Mouse (Mus musculus) neural tube, embryonic 10.5 days (tissue): Measurements from ENCODE around the gene Asb17.

Experiments
- DNase-seq: peaks from one replicate; pipeline ENCODE4 v3.0.0-alpha.2; 2017; ENCODE audit warnings: low spot score; ENCODE audit errors: extremely low spot score

Asb17 gene

DNA sequence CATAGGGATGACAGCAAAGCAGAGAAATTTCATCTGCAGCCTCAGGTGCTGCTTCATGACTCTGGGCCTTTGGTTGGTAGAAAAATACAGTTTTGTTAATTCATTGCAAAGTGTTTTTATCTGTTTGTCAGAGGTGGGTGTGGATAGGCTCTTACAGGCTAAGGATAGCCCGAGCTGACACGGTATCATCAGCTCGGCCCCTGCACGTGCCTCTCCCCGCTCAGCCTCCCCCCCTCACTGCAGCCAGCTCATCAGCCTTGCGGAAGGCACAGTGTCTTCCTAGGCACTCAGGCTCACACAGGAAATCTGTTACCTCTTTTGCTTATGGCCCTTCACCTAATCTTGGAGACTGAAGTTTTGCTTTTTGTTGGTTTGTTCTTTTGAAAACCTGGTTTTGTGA lies 44.1 kb downstream of the Asb17 start:
- no peak for DNase-seq

DNA sequence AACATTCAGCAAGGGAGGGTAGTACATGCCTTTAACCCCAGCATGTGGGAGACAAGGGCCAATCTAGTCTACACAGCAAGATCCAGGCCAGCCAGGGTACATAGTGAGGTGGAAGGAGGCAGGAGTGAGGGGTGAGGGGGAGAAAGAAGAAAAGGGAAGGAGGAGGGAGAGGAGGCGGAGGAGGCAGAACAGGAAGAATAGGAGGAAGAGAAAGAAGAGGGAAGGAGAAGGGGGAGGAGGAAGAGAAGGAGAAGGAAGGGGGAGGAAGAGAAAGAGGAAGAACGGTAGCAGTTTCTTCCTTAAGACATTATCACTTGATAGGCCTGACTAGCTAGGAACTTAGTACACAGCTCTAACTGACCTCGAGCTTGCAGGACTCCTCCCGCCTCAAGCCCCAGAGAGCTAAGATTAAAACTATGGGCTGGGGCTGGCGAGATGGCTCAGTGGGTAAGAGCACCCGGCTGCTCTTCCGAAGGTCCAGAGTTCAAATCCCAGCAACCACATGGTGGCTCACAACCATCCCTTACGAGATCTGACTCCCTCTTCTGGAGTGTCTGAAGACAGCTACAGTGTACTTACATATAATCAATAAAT lies 45.3 kb downstream of the Asb17 start:
- DNase-seq, result no peak

DNA sequence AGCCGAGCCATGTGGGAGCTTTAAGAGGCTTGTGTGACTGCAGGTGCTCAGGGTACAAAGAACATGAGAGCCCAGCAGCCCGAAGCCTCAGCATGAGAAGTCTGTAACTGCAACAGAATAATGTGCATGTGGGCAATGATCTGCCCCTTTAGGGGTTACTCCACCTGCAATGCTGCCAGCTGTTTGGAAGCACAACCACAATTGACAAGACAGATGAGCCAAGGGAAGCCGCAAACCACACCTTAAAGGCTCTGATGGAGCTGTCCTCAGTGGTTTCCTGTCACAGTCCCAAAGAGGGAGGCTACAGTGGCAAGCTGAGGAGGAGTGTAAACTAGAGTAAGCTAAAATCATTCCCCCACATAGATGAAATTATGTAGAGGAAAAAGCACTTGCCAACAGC lies 51.4 kb downstream of the Asb17 start:
- DNase-seq, result no peak

DNA sequence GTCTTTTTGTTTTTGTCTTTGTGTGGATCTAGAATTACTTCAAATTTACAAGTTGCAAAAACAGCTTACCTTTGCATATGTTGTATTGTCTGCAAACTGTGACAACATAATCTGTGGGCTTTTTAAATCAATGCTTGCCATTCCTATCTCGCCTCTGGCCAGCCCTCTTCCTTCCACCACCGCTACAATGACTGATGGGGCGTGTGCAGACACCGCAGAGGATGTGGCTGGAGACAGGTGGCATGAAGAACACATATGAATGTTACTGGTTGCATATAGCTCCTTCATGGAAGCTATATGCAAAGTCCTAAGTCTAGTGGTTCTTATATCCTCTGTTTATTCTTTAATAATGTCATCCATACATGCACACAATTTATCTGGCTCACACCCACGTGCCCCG lies 53.2 kb downstream of the Asb17 start:
- no peak for DNase-seq

DNA sequence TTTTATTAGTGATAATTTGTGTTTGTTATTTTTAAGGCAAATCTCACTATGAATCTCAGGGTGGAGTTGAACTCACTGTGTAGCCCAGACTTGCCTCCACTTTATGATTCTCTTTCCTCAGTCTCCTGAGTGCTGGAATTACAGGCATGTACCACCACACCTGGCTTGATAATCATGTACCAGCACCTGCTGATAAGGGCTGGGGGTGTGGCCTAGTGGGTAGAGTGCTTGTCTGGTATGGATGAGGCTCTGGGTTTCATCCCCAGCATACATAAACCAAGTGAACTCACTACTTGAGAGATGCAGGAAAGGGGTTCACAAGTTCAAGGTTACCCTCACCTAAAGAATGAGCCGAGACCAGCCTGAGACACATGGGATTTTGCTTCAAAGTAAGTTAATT lies 57.9 kb downstream of the Asb17 start:
- no peak for DNase-seq

DNA sequence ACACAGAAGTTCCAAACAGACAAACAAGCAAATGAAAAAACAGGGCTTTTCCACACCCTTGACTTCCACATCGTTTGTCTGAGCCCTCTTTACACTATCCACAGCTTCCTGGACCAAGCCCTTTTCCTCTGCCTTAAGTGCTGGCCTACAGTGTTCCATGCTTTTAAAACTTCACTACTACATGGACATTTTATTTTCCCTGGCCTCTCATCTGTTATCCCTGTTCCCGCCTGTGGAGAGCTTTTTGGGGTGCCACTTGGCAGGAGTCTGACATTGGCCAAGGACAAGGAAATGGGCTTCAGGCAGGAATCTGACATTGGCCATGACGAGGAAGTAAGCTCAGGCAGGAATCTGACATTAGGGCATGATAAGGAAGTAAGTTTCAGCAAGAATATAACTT lies 58.6 kb downstream of the Asb17 start:
- DNase-seq, result no peak

DNA sequence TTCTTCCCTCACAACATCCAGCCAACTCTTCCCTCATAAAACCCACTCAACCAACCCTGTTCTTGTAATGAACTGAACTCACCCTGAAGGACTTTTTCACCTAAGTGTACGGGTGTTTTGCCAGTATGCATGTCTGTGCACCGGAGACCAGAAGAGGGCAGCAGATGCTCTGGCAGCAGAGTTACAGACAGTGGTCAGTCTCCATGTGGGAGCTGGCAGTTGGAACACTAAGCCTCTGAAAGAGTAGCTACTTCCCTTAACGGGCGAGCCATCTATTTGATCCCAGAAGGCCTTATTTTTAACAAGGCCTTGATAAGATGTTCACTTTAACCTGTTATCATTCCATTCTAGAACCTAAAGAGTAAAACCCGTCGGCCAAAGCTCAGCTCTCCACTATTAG lies 60.6 kb downstream of the Asb17 start:
- DNase-seq, result peak; percentile 56
